ENCODE assay signal across 8 mouse cellular contexts in genomic region chr10:42994331-42994782, GRCm38 (mm10).
DNase-seq lines count a peak whose midpoint lies in the region; ATAC-seq lines count a peak whose summit lies in the region.

No protein-coding gene starts in this region.

- H3K27ac ChIP-seq in lung, embryonic 15.5 days: no peak overlapping the region
- 0 out of 2 replicates have a peak overlapping the region, but pooled peaks have one; percentile 51 for H3K27ac ChIP-seq in embryonic facial prominence, embryonic 15.5 days (replicated peaks)
- peak overlapping the region; percentile 2; the same call in 1 of the 2 replicates for H3K27ac ChIP-seq in kidney, embryonic 14.5 days (ENCODE audit: low read depth, low read length)
- H3K27ac ChIP-seq in neural tube, embryonic 15.5 days (replicated peaks): 0 out of 2 replicates have a peak overlapping the region, but pooled peaks have one; percentile 23

- no peaks in the 10 kb centered on the region for H3K36me3 ChIP-seq in lung, embryonic 15.5 days
- H3K36me3 ChIP-seq in embryonic facial prominence, embryonic 15.5 days: no peaks in the 10 kb centered on the region
- H3K36me3 ChIP-seq in kidney, embryonic 14.5 days (ENCODE audit: control insufficient read depth, insufficient read depth, low read length): no peaks in the 10 kb centered on the region
- no peaks in the 10 kb centered on the region for H3K36me3 ChIP-seq in neural tube, embryonic 15.5 days

- H3K4me3 ChIP-seq in lung, embryonic 15.5 days: no peak overlapping the region
- no peak overlapping the region for H3K4me3 ChIP-seq in embryonic facial prominence, embryonic 15.5 days (replicated peaks)
- H3K4me3 ChIP-seq in kidney, embryonic 14.5 days (ENCODE audit: low read length): peak overlapping the region; percentile 19; the same call in 1 of the 2 replicates
- 0 out of 2 replicates have a peak overlapping the region, but pooled peaks have one; percentile 3 for H3K4me3 ChIP-seq in neural tube, embryonic 15.5 days (replicated peaks)

- ATAC-seq in lung, embryonic 15.5 days (ENCODE audit: borderline replicate concordance, extremely low read depth, low FRiP score, low TSS enrichment): no peak
- peak; percentile 56 for ATAC-seq in embryonic facial prominence, embryonic 15.5 days (ENCODE audit: insufficient number of reproducible peaks, low FRiP score, low TSS enrichment, low read depth)
- ATAC-seq in kidney, embryonic 14.5 days (ENCODE audit: low FRiP score, low TSS enrichment): peak; percentile 61; the same call in 1 of the 2 replicates
- ATAC-seq in neural tube, embryonic 15.5 days (ENCODE audit: low FRiP score): no peak

- H3K9ac ChIP-seq in lung, embryonic 15.5 days: no peak overlapping the region
- no peak overlapping the region for H3K9ac ChIP-seq in embryonic facial prominence, embryonic 15.5 days
- no peak overlapping the region for H3K9ac ChIP-seq in kidney, embryonic 14.5 days (ENCODE audit: low read depth, low read length)
- H3K9ac ChIP-seq in neural tube, embryonic 15.5 days (replicated peaks): no peak overlapping the region

- no peak for DNase-seq in lung, postnatal 14 days
- no peak for DNase-seq in frontal cortex, postnatal 25 days (ENCODE audit: low spot score in 2 of 2)
- DNase-seq in ovary, postnatal 14 days (ENCODE audit: low spot score): no peak
- DNase-seq in ovary, postnatal 10 days (ENCODE audit: low spot score): no peak

- peaks cover 6% of the 10 kb centered on the region; the same call in 1 of the 2 replicates for H3K27me3 ChIP-seq in lung, embryonic 15.5 days
- H3K27me3 ChIP-seq in embryonic facial prominence, embryonic 15.5 days: no peaks in the 10 kb centered on the region
- H3K27me3 ChIP-seq in kidney, embryonic 14.5 days (ENCODE audit: control insufficient read depth, insufficient read depth, low read length): 0 out of 2 replicates have a peak, but pooled peaks cover 2% of the 10 kb centered on the region
- no peaks in the 10 kb centered on the region for H3K27me3 ChIP-seq in neural tube, embryonic 15.5 days (replicated peaks)

- 14% methylated on average over 13 of the region's 13 CpGs for WGBS in lung, embryonic 15.5 days
- 21% methylated on average over 13 of the region's 13 CpGs for WGBS in embryonic facial prominence, embryonic 15.5 days
- 5% methylated on average over 13 of the region's 13 CpGs for WGBS in kidney, embryonic 14.5 days
- WGBS in neural tube, embryonic 15.5 days: 19% methylated on average over 13 of the region's 13 CpGs

- peaks cover 16% of the 10 kb centered on the region for H3K4me1 ChIP-seq in lung, embryonic 15.5 days
- peaks cover 25% of the 10 kb centered on the region for H3K4me1 ChIP-seq in embryonic facial prominence, embryonic 15.5 days
- H3K4me1 ChIP-seq in kidney, embryonic 14.5 days (ENCODE audit: control insufficient read depth, insufficient read depth, low read length): peaks cover 25% of the 10 kb centered on the region
- H3K4me1 ChIP-seq in neural tube, embryonic 15.5 days: peaks cover 25% of the 10 kb centered on the region

- H3K4me2 ChIP-seq in lung, embryonic 15.5 days: peak overlapping the region; percentile 29; the same call in 1 of the 2 replicates
- peak overlapping the region; percentile 18; the same call in 1 of the 2 replicates for H3K4me2 ChIP-seq in embryonic facial prominence, embryonic 15.5 days (replicated peaks)
- peak overlapping the region; percentile 25 for H3K4me2 ChIP-seq in kidney, embryonic 14.5 days (replicated peaks; ENCODE audit: low read depth, low read length)
- peak overlapping the region; percentile 45 for H3K4me2 ChIP-seq in neural tube, embryonic 15.5 days

- no peaks in the 10 kb centered on the region for H3K9me3 ChIP-seq in lung, embryonic 15.5 days
- H3K9me3 ChIP-seq in embryonic facial prominence, embryonic 15.5 days (replicated peaks): no peaks in the 10 kb centered on the region
- no peaks in the 10 kb centered on the region for H3K9me3 ChIP-seq in kidney, embryonic 14.5 days (ENCODE audit: control insufficient read depth, low read length)
- no peaks in the 10 kb centered on the region for H3K9me3 ChIP-seq in neural tube, embryonic 15.5 days (replicated peaks)

Comparison
In these comparisons a context has a peak if more than half of its experiments do, and no peak if none do; other contexts are left out.
1. ATAC-seq: peak in embryonic facial prominence, embryonic 15.5 days (single experiment) and kidney, embryonic 14.5 days (single experiment); none in lung, embryonic 15.5 days (single experiment) and neural tube, embryonic 15.5 days (single experiment).
2. H3K4me3 ChIP-seq: peak in kidney, embryonic 14.5 days (single experiment) and neural tube, embryonic 15.5 days (single experiment); none in lung, embryonic 15.5 days (single experiment) and embryonic facial prominence, embryonic 15.5 days (single experiment).
3. Peak in every context shown above with its lines, with median percentiles within 50 percentile points of each other: H3K4me2 ChIP-seq.